Mouse (Mus musculus): ENCODE data around the gene Kpna6. TPM values are rescaled to one million over a fixed set of nuclear protein-coding genes. Genes with fewer than 3 reads are reported as not detected.

The Kpna6 gene
- polyA plus RNA-seq, 1 experiment from 2014 or later: 13.3 TPM

GRCm38 (mm10) chr4:129671491-129672082 lies 980 bp downstream of the Kpna6 start:
- DNase-seq (ENCODE audit: low spot score): peak; percentile 84
- no peaks in the 10 kb centered on the region; the same call in 1 of the 2 replicates for H3K36me3 ChIP-seq (replicated peaks; ENCODE audit: control insufficient read depth, insufficient read depth, low read depth, low read length)
- H3K4me3 ChIP-seq (ENCODE audit: low read depth, low read length): peak overlapping the region; percentile 92
- 8% methylated on average over 12 of the region's 12 CpGs for WGBS
- peak overlapping the region; percentile 83 for H3K4me2 ChIP-seq (ENCODE audit: low read depth, low read length)
- H3K27me3 ChIP-seq (ENCODE audit: control insufficient read depth, insufficient read depth, low read length): no peaks in the 10 kb centered on the region
- H3K27ac ChIP-seq (replicated peaks; ENCODE audit: low read depth, low read length): peak overlapping the region; percentile 84
- H3K4me1 ChIP-seq (ENCODE audit: control insufficient read depth, insufficient read depth, low read length): no peaks in the 10 kb centered on the region
- no peak for ATAC-seq (replicated peaks; ENCODE audit: insufficient number of reproducible peaks, low FRiP score, low TSS enrichment, low read depth)
- no peaks in the 10 kb centered on the region for H3K9me3 ChIP-seq (replicated peaks; ENCODE audit: control insufficient read depth, low read length)
- H3K9ac ChIP-seq (replicated peaks; ENCODE audit: low read length): peak overlapping the region; percentile 94

DNA sequence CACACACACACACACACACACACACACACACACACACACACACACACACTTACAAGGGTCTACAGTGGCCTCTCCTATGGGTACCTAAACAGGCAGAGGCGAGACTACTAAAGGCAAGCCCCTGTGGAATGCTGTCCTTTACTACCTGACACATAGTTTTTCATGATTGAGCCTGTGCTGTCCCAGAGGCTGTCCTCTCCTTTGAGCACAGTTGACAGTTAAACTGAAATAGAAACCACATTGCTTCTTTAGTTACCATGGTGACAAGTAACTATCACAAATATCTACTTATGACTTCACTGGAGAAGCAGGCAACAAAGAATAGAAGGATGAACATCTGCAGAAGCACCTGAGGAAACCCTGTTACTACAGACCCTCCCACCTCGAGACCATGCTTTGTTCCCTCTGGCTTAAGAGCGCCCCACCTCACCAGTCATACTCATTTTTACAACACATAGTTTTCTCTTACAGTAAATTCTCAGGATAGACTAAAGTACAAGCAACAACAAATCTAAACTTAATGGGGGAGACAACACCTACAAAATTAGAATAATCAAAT lies 10.2 kb downstream of the Kpna6 start:
- Histone ChIP-seq H3K4me2 (ENCODE audit: low read depth, low read length) (no peak overlapping the region), H3K9me3 (replicated peaks; ENCODE audit: control insufficient read depth, low read length) (no peaks in the 10 kb centered on the region), H3K27ac (replicated peaks; ENCODE audit: low read depth, low read length) (no peak overlapping the region), H3K27me3 (ENCODE audit: control insufficient read depth, insufficient read depth, low read length) (no peaks in the 10 kb centered on the region), H3K36me3 (replicated peaks; ENCODE audit: control insufficient read depth, insufficient read depth, low read depth, low read length) (no peaks in the 10 kb centered on the region; the same call in 1 of the 2 replicates), H3K9ac (replicated peaks; ENCODE audit: low read length) (no peak overlapping the region), H3K4me1 (ENCODE audit: control insufficient read depth, insufficient read depth, low read length) (no peaks in the 10 kb centered on the region), H3K4me3 (ENCODE audit: low read depth, low read length) (no peak overlapping the region)
- DNase-seq (ENCODE audit: low spot score): no peak
- WGBS: 81% methylated on average over 3 of the region's 3 CpGs
- no peak for ATAC-seq (replicated peaks; ENCODE audit: insufficient number of reproducible peaks, low FRiP score, low TSS enrichment, low read depth)

GRCm38 (mm10) chr4:129661584-129661983 lies 11.0 kb downstream of the Kpna6 start:
- Histone ChIP-seq H3K4me2 (ENCODE audit: low read depth, low read length) (no peak overlapping the region), H3K4me3 (ENCODE audit: low read depth, low read length) (no peak overlapping the region), H3K9ac (replicated peaks; ENCODE audit: low read length) (no peak overlapping the region), H3K27me3 (ENCODE audit: control insufficient read depth, insufficient read depth, low read length) (no peaks in the 10 kb centered on the region), H3K36me3 (replicated peaks; ENCODE audit: control insufficient read depth, insufficient read depth, low read depth, low read length) (no peaks in the 10 kb centered on the region; the same call in none of the 2 replicates), H3K4me1 (ENCODE audit: control insufficient read depth, insufficient read depth, low read length) (no peaks in the 10 kb centered on the region), H3K27ac (replicated peaks; ENCODE audit: low read depth, low read length) (no peak overlapping the region), H3K9me3 (replicated peaks; ENCODE audit: control insufficient read depth, low read length) (no peaks in the 10 kb centered on the region)
- ATAC-seq (replicated peaks; ENCODE audit: insufficient number of reproducible peaks, low FRiP score, low TSS enrichment, low read depth) (no peak), DNase-seq (ENCODE audit: low spot score) (no peak)
- WGBS: 98% methylated on average over 3 of the region's 3 CpGs

- DNase-seq (ENCODE audit: low spot score) (no peak), ATAC-seq (replicated peaks; ENCODE audit: insufficient number of reproducible peaks, low FRiP score, low TSS enrichment, low read depth) (no peak)
- Histone ChIP-seq H3K9me3 (replicated peaks; ENCODE audit: control insufficient read depth, low read length) (no peaks in the 10 kb centered on the region), H3K36me3 (replicated peaks; ENCODE audit: control insufficient read depth, insufficient read depth, low read depth, low read length) (peaks cover 9% of the 10 kb centered on the region), H3K27ac (replicated peaks; ENCODE audit: low read depth, low read length) (no peak overlapping the region), H3K9ac (replicated peaks; ENCODE audit: low read length) (no peak overlapping the region), H3K27me3 (ENCODE audit: control insufficient read depth, insufficient read depth, low read length) (no peaks in the 10 kb centered on the region), H3K4me3 (ENCODE audit: low read depth, low read length) (no peak overlapping the region), H3K4me1 (ENCODE audit: control insufficient read depth, insufficient read depth, low read length) (no peaks in the 10 kb centered on the region), H3K4me2 (ENCODE audit: low read depth, low read length) (no peak overlapping the region)
- 93% methylated on average over 14 of the region's 14 CpGs for WGBS
Observed at GRCm38 (mm10) chr4:129654770-129655169, 17.8 kb downstream of the Kpna6 start.

GRCm38 (mm10) chr4:129650359-129650758 lies 22.2 kb downstream of the Kpna6 start:
- H3K4me3 ChIP-seq (ENCODE audit: low read depth, low read length): no peak overlapping the region
- ATAC-seq (replicated peaks; ENCODE audit: insufficient number of reproducible peaks, low FRiP score, low TSS enrichment, low read depth) (no peak), DNase-seq (ENCODE audit: low spot score) (no peak)
- H3K4me1 ChIP-seq (ENCODE audit: control insufficient read depth, insufficient read depth, low read length): no peaks in the 10 kb centered on the region
- no peaks in the 10 kb centered on the region for H3K9me3 ChIP-seq (replicated peaks; ENCODE audit: control insufficient read depth, low read length)
- H3K27ac ChIP-seq (replicated peaks; ENCODE audit: low read depth, low read length): no peak overlapping the region
- H3K36me3 ChIP-seq (replicated peaks; ENCODE audit: control insufficient read depth, insufficient read depth, low read depth, low read length): peaks cover 12% of the 10 kb centered on the region
- no peak overlapping the region for H3K4me2 ChIP-seq (ENCODE audit: low read depth, low read length)
- 95% methylated on average over 8 of the region's 8 CpGs for WGBS
- H3K9ac ChIP-seq (replicated peaks; ENCODE audit: low read length): no peak overlapping the region
- H3K27me3 ChIP-seq (ENCODE audit: control insufficient read depth, insufficient read depth, low read length): no peaks in the 10 kb centered on the region

DNA sequence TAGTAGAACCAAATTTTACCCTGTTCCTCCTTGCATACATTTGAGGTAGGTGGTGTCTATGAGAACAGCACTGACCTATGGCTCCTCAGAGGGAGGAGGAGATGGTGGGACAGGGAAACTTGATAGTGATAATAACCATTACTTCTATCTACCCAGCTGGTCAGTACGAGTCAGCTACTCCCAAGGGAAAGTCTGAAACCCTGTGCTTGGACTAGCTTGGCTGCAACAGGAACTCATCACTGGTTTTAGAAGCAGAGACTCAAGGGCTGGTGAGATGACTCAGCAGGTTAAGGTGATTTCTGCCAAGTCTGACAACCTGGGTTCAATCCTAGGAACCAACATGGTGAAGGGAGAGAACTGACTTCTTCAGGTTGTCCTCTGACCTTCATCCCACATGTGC lies 23.9 kb downstream of the Kpna6 start:
- H3K4me2 ChIP-seq (ENCODE audit: low read depth, low read length): no peak overlapping the region
- no peak overlapping the region for H3K27ac ChIP-seq (replicated peaks; ENCODE audit: low read depth, low read length)
- no peak overlapping the region for H3K9ac ChIP-seq (replicated peaks; ENCODE audit: low read length)
- ATAC-seq (replicated peaks; ENCODE audit: insufficient number of reproducible peaks, low FRiP score, low TSS enrichment, low read depth) (no peak), DNase-seq (ENCODE audit: low spot score) (no peak)
- WGBS: 77% methylated on average over 1 of the region's 1 CpGs
- H3K27me3 ChIP-seq (ENCODE audit: control insufficient read depth, insufficient read depth, low read length): no peaks in the 10 kb centered on the region
- no peaks in the 10 kb centered on the region for H3K4me1 ChIP-seq (ENCODE audit: control insufficient read depth, insufficient read depth, low read length)
- no peaks in the 10 kb centered on the region for H3K9me3 ChIP-seq (replicated peaks; ENCODE audit: control insufficient read depth, low read length)
- H3K36me3 ChIP-seq (replicated peaks; ENCODE audit: control insufficient read depth, insufficient read depth, low read depth, low read length): peaks cover 5% of the 10 kb centered on the region
- H3K4me3 ChIP-seq (ENCODE audit: low read depth, low read length): no peak overlapping the region

GRCm38 (mm10) chr4:129645204-129645603 lies 27.4 kb downstream of the Kpna6 start:
- H3K27me3 ChIP-seq (ENCODE audit: control insufficient read depth, insufficient read depth, low read length): no peaks in the 10 kb centered on the region
- 85% methylated on average over 6 of the region's 6 CpGs for WGBS
- H3K9ac ChIP-seq (replicated peaks; ENCODE audit: low read length): no peak overlapping the region
- no peak for DNase-seq (ENCODE audit: low spot score)
- no peak for ATAC-seq (replicated peaks; ENCODE audit: insufficient number of reproducible peaks, low FRiP score, low TSS enrichment, low read depth)
- H3K4me3 ChIP-seq (ENCODE audit: low read depth, low read length): no peak overlapping the region
- H3K4me1 ChIP-seq (ENCODE audit: control insufficient read depth, insufficient read depth, low read length): no peaks in the 10 kb centered on the region
- no peak overlapping the region for H3K27ac ChIP-seq (replicated peaks; ENCODE audit: low read depth, low read length)
- no peak overlapping the region for H3K4me2 ChIP-seq (ENCODE audit: low read depth, low read length)
- H3K9me3 ChIP-seq (replicated peaks; ENCODE audit: control insufficient read depth, low read length): no peaks in the 10 kb centered on the region
- peaks cover 3% of the 10 kb centered on the region for H3K36me3 ChIP-seq (replicated peaks; ENCODE audit: control insufficient read depth, insufficient read depth, low read depth, low read length)

- Histone ChIP-seq H3K27me3 (ENCODE audit: control insufficient read depth, insufficient read depth, low read length) (no peaks in the 10 kb centered on the region), H3K4me3 (ENCODE audit: low read depth, low read length) (no peak overlapping the region), H3K4me1 (ENCODE audit: control insufficient read depth, insufficient read depth, low read length) (0 out of 2 replicates have a peak, but pooled peaks cover 4% of the 10 kb centered on the region), H3K27ac (replicated peaks; ENCODE audit: low read depth, low read length) (no peak overlapping the region), H3K36me3 (replicated peaks; ENCODE audit: control insufficient read depth, insufficient read depth, low read depth, low read length) (peaks cover 5% of the 10 kb centered on the region), H3K4me2 (ENCODE audit: low read depth, low read length) (no peak overlapping the region), H3K9ac (replicated peaks; ENCODE audit: low read length) (no peak overlapping the region), H3K9me3 (replicated peaks; ENCODE audit: control insufficient read depth, low read length) (no peaks in the 10 kb centered on the region)
- WGBS: 50% methylated on average over 5 of the region's 5 CpGs
- ATAC-seq (replicated peaks; ENCODE audit: insufficient number of reproducible peaks, low FRiP score, low TSS enrichment, low read depth) (no peak), DNase-seq (ENCODE audit: low spot score) (no peak)
Observed at GRCm38 (mm10) chr4:129641756-129642155, 30.8 kb downstream of the Kpna6 start.
